Mouse (Mus musculus): ENCODE data around the gene Ube2a.

DNA sequence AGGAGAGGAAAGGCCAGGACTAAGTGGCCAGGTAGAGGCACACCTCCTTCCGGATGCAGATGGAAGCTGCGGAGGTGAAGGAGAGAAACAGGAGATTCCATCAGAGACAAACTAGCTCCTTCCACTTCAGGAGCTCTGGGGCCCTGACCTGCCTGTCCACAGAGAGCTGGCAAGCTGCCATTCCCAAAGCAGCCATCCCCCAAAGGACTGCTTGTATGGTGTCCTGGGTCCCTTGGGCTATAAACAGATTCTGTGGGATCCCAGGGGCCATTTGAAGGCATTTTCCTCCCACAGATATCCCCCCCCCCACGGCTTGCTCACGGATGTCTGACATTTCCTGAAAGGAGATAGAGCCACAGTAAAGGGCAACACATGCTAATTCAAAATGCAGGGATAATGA is 55.1 kb downstream of the Ube2a start:
- TF ChIP-seq GATA1 (IDR thresholded peaks at IDR 0.05; ENCODE audit: borderline replicate concordance, low read length) (no peak), FLI1 (IDR thresholded peaks at IDR 0.05; ENCODE audit: low read length) (no peak)
